Mouse (Mus musculus) adrenal gland, adult 2 months (tissue): Measurements from ENCODE around the gene Baiap3. TPM values are rescaled to one million over a fixed set of nuclear protein-coding genes. Genes with fewer than 3 reads are reported as not detected.

Experiments used
- DNase-seq: peaks from one replicate; pipeline ENCODE4 v3.0.0; 2021
- long read RNA-seq: library from polyadenylated mRNA; stranded (forward); transcript quantifications from one replicate; pipeline ENCODE4 v2.0.0, GENCODE M21; 2021
- polyA plus RNA-seq: library from polyadenylated mRNA; depleted of rRNA; stranded (reverse); fragments of >200 nt; gene quantifications from 2 replicates; pipeline ENCODE4 v1.2.3, GENCODE M21; 2012; rRNA removed
- total RNA-seq, 2 experiments: library from RNA; stranded (reverse); gene quantifications; 2 replicates each; pipeline ENCODE4 v1.2.3; 2021

Baiap3 gene
- total RNA-seq (10 to 100 TPM in 1 of 2 experiments, 1 to 10 TPM in 1; 9.7 to 10.1 TPM), polyA plus RNA-seq (84.6 and 90.0 TPM in 2 replicates)
- long read RNA-seq, full-length matches to known transcripts, result 3 of 6 reads
- long read RNA-seq, partial matches to known transcripts, result 0 of 6 reads
- long read RNA-seq, other reads (novel, unspliced or antisense), result 3 of 6 reads

DNA sequence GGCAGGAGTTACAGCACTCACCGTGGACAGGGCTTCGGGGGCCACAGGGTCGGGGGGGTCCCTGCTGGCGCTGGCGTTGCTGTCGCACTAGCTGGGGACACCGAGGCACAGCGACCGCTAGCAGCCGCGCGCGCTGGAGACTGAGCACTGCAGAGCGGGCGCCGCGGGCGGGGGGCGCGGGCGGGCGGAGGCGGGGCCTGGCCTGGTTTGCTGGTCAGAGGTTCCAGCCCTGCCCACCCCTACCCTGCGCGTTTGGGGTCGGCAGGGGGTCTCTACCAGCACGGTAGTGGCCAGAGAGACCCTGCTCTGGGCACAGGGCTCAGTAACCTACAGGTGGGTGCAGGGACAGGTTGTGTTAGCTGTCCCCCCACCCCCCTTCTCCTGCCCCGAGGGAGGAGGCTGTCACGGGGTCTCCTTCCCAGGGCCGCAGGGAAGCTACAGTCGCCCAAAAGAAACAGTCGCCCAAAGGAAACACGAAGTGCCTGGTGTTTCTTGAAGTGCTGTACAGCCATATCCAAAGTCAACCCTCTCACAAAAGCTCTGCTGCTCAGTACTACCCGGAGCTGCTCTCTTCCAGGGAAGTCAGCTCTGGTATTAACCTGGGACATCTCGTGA is at the start of gene Baiap3:
TSS of gene Baiap3 (minus strand) at position 225 of the 615 bp plus-strand sequence.
- DNase-seq, result no peak

DNA sequence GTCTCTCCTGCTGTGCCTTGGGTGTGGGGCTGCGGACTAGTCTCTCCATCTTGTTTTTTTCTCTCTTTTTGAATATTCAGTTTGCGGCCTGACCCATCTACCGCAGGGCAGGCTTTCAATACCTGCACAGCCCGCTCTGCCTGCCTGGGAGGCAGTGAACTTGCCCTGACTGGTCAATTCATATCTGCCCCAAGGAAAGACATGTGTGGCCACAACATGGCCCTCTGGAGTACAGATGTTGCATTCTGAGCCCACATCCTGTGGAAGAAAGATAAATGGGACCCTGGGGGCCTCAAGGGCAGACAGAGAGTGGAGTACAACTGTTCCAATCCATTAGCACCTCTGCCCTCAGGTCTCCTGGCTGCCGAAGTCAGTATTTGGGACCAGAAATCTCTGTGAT is 41.9 kb upstream of the Baiap3 start, which contains the start of gene Prss34:
TSS of gene Prss34 (plus strand) at position 301 of the 400 bp plus-strand sequence.
- no peak for DNase-seq

DNA sequence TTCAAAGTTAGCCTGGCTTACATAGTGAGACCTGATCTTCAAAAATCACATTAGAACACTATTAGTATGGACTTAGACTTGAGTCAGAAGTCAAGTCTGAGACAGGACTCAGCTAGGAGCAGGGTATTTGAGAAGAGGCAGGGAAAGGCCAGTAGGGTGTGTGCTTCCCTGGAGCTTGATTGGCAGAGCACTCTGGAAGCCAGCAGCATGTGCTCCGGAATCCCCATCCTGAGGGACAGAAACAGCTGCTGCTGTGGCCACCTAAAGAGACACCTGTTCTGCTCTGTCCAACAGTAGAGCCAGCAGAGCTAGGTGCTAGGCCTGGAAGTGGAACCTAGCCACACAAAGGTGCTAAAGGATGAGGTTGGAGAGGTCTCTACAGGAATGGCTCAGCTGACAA is 37.9 kb upstream of the Baiap3 start:
- DNase-seq, result no peak

DNA sequence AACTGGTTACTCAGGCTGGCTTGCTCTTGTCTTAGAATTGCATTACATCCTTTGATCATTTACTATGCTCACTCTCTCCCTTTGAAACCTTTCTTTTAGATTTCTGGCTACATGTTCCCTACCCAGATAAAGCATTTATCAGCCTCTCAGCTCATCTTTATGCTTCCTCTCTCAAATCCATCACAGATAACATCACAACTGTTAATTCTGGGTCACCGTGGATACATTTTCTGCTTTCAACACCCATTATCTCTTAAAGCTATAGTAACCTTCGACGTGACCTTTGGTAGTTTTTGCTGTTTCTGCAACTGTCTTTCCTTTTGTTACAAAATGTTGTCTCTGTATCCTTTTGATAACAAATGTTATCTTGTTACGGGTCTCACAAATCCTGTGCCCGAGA is 37.3 kb upstream of the Baiap3 start:
- no peak for DNase-seq

DNA sequence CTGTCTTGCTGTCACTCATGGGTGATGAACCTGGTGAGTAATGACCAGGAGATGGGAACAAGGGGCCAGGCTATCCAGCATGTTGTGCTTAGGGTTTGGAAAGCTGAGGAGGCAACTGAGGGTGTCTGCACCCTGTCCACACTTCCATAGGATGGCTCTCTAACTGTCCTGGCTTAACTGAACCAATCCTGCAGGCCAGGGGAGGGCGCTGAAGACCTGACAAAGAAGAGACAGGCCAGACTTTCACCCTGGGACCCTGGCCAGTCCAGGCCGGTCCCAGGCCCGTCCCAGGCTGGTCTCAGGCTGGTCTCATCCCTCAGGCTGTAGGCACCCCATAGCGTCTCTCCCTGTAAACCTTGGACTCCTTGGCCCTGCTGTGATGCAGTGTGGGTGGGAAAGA is 34.2 kb upstream of the Baiap3 start:
- no peak for DNase-seq

DNA sequence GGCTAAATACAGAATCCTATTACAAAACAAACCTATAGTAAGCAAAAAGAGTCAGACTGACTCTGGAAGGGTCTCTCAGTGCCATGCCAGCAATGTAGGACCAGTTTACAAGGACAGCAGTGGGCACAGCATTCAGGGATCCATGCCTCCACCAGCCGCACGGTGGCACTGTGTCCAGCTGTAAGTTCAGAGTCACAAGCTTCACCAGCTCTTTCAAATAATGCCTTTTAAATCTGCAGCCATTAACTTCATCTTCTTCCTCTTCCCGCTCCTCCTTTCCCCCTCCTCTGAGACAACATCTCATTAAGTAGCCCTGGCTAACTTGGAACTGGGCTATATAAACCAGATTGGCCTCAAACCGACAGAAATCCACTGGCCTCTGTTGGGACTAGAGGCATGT is 32.7 kb upstream of the Baiap3 start:
- peak; percentile 51 for DNase-seq

DNA sequence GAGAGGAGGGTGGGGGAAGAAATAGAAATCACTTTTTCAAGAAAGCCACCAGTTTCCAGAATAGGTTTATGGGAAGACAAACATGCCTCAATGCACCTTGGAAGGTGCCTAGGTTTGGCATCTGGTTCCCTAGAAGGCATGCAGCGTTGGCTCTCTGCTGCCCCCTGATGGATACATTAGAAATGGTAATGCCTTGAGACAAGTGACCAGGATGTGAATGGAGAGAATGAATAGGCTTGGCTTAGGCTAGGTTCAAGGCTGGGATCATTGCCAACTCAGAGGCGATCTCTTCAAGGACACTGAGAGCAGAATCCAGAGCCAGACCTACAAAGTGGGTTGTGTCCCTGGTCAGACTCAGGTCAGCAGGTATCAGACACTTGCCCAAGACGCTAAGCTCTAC is 28.9 kb upstream of the Baiap3 start:
- DNase-seq, result peak; percentile 76

DNA sequence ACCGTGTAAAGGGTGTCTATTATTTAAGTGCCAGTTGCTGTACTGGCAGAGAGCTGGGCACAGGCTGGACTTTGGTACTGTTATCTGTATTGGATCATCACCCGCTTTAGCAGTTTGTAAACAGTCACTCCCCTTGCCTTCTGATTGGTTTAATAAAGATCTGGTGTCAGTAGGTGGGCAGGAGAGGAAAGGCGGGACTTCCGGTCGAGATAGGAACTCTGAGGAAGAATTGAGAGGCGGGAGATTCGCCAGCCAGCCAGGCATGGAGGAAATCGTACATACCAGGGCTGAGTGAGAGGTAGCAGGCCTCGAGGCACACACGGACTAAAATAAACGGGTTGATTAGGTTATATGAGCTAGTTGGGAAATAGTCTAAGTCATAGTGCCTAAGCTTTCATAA is 26.0 kb upstream of the Baiap3 start:
- DNase-seq, result peak; percentile 66

DNA sequence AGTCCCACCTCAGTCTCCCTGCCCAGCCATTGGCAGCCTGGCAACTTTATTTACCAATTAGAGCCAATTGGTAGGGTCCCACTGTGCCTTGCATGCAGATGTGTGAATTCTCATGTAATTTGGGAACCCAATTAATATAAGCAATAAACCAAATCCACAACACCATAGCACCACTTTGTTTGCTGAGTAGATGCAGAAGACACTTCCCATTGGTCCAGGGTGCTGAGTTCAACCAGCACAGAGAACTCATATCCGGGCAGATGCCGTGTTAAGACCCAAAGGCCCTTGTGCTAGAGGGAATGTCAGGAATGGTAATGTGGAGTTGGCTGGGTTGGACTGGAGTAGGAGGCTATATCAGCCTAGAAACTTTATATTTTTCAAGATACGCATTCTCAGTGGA is 19.7 kb upstream of the Baiap3 start:
- DNase-seq, result no peak

DNA sequence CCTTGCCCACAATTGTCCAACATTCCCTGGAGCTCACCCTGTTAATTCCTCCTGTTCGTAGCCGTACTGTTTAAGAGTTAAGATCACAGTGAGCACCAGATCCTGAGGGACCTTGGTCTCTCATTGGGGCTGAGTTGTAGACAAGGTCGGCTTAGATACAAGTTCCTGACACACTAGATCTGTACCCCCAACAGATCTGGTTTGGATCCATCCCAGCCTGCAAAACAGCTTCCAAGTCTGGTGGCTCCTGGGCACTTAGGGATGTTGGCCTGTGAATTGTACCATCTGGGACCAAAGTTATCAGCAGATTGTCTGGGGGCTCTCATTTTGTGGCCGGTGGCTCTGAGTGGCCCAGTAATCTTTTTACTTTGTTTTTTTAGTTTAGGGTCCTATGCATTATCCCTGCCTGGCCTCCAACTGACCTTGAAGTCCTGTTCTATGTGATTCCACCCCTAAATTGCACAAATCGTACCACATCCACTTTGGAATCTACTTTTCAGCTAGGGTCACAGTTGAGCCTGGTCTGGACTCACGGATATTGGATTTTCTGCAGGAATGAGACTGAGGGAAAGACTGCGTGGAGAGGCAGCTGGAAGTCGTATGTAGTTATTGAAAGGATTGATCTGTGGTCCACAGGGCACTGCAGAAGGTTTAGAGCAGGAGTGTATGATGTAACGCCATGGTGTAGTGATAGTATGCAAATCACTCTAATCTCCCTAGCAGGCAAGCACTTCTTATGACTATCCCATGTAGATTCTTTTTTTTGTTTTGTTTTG is 18.6 kb upstream of the Baiap3 start, which contains the start of gene Ube2i:
TSS of gene Ube2i (minus strand) at position 52 of the 776 bp plus-strand sequence.
- no peak for DNase-seq

DNA sequence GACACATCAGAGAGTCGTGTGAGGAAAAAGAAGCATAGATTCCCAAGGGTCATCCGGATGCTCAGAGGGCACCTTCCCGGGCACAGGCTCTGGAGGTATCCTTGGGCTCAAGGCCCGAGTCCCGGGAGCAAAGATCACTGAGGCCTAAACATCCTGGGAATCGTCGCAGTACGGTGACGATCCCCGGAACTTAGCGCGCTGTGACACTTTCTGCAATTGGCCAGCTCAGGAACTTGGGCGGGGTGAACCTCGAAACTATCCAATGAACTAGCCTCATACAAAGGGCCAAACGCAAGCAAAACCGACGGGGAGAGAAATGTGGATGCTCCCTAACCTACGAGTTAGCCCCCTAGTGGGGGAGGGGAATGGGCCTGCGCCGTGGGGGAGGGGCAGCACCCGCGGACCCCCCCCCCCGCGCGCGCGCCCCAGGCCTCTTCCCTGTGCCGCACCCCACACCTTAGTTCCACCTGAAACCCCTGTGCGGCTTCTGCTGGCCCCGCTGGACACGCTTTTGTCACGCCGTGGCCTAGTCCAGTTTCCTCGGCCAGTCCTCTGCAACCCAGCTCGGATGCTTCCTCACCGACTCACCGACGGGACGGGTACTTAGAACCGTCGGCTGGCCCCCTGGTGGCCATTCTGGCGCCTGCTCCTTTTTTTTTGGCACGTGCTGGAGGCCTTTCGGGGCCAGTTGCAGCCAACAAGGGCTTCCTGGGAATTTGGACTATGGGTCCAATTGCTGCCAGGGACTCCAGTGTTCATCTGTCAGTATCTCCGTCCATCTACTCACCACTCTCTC is 17.7 kb upstream of the Baiap3 start:
- peak; percentile 98 for DNase-seq

DNA sequence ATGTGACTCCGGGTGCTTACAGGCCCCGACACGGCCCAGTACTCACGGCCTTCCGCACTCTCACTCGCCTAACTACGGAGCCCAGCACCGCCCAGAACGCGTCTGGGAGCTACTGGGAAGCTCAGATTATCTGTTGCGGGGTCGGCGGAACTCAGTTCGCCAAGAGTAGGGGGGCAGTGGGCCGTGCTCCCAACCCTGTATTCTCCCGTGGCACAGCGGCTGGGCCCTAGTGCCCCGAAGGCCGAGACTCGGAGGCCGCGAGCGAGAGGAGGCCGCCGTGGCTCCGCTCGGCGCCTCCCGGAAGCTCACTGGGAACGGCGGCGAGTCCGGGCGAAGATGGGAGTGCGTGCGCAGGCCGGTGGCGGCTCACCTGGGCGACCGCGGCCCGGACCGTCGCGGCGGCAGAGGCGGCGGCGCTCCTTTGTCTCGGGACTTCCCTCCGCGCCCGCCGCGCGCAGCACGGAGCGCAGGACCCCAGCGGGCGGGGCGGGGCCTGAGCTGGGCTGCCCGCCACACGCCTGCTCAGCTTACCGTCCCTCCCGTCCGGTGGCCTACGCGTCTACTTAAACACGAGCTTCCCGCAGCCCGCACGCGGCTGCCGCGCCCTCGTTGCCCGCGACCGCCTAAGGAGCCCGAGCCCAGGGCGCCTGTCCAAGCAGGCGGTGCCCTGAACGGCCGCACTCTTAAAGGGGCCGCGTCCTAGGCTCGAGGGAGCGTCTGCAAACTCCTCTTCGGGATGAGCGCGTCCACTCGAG is 17.0 kb upstream of the Baiap3 start:
- DNase-seq, result peak; percentile 94

DNA sequence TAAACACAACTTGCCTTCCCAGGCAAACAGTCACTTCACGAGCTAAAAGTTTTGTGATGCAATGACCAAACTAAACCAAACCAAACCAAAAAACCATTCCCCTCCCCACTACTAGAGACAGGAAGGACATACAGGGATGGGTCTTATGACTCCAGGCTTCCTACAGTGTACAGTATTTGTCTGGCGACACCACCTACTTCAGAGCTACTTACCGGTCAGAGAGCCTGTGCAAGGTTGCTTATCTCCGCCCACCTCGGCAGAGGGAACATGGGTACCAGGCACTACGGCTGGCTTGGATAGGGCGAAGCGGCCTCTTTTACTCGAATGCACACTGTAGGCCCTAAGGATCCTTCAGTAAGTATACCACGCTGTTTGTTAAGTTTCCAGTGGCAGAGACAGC is 16.2 kb upstream of the Baiap3 start:
- DNase-seq, result peak; percentile 38

DNA sequence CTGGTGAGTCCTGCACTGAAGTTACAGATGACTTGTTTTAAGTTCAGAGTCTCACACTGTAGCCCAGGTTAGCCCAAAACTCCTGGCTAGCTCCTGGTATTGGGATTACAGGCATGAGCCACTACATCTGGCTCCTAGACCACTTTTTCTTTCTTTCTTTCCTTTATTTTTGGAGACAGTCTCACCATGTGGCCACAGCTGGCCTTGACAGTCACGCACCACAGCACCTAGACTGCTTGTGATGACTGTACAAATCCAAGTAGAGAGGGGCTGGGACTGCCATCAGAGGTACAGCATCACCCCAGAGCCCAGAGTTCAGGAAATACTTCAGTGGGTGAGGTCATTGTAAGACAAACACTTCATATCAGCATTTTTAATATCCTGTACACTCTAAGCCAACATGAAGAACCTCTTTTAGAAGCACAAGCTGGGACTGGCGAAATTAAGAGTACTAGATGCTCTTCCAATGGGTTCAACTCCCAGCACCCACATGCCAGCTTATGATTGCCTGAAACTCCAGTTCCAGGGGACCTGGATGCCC is 14.7 kb upstream of the Baiap3 start:
- no peak for DNase-seq

DNA sequence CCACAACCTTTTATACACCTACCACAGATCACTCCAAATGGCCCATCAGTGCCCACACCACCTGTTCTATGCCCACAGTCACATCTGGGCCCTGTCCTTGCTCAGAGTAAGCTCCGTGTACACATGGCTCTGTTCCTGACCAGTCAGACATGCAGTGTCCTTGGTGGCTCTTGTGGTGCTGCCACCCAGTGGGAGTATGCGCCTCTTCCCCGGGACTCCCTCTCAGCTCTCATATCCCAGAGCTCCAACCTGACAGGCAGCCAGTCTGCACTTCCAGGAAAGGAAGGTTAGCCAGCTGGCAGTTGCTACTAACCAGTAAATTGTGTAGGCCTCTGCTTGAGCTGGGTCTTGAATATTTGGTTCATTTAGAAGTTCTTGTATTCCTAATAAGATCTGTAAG is 8.3 kb upstream of the Baiap3 start:
- peak; percentile 79 for DNase-seq

DNA sequence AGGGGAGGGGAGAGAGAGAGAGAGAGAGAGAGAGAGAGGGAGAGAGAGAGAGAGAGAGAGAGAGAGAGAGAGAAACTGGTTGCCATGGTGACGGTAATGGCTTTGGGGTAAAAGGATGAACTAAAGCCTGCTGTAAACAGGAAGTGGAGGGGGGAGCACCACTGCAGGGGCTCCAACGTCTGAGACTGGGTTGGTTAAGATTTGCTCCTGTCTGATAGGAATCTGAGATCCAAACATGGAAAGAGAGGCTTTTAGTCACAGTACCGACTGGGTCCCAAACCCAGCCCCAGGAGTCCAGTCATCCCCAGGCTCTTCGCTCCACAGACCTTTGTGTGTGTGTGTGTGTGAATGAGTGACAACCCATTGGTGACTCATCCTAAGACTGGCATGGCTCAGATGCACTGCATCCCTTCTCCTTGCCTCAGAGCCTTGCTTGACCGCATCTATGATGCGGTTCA is 1.7 kb upstream of the Baiap3 start:
- no peak for DNase-seq

DNA sequence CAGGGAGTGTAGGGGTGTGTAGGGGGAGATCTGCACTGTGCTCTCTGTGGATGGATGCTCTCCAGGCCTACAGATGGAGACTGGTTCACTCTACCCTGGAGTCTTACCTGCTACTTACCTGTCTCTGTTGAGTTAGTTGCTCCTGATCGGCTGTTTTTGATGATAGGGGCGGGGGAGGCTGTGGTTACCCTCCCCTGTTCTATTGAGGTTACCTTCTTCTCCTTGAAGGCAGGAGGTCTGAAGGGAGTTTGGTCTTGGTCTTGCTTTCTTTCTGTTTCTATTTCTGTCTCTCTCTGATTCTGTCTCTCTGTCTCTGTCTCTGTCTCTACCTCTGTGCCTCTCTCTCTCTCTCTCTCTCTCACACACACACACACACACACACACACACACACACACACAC is 1.1 kb downstream of the Baiap3 start:
- DNase-seq, result no peak

DNA sequence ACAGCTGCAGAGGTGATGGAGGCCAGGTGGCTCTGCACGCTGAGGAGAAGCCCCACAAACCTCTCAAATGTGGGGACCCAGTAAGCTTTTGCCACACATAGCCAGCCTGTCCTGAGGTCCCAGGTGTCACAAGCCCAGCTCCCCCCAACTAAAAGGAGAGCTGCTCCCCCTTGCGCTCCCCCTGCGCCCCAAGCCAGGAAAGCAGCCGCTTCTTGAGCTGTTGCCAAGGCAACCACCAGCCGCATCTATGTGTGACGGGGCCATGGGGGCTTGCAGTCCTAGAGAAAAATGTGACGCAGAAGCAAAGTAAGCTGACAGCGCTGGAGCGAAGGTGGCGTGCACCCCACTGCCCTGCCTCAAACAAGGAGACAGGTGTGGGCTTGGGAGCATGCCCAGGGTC is 2.4 kb downstream of the Baiap3 start:
- no peak for DNase-seq

DNA sequence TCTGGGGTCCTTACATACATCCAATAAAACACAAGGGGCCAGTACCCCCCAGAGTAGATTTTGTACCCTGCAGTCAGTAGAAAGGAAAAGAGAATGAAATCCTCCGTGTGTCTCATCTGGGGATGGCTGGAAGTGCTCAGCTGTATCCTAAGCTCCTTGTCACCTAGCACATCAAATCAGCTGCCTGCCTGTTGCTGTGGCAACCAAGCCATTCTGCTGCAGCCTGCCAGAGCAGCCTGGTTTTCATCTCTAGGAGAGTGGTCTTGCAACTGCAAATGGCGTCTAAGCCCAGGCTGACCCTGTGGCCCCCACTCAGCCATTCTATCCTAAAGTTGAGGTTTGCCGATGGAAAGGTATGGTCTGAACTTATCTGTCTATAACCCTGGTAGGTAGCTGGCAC is 3.5 kb downstream of the Baiap3 start:
- no peak for DNase-seq

DNA sequence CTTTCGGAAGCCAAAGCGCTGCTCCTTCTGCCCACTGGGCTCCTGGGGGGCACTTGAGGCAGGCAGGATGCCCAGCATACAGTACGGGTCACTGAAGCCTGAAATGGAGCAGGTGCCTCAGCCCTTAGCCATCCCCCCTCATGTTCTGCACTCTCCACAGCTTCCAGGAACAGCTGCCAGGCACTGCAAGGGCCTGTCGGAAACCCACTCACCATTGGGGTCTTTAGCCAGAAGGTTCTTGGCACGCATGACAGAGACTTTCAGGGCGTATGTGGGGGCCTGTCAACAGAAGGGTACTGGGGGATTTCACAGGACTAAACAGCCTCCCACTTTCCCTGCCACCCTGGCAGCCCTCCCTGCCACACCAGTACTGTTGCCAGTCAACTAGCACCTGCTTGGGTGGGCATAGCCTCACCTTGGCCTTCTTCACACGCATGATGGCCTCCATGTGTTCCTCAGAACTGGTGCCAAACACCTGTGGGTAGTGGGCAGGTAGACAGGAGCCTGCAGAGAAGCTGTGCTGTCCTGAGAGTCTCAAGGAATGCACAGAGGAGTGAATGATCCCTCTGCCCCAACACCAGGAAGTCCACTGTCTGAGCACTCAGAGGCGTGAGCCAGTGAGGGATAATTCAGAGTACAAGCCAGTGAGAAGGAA is 5.9 kb downstream of the Baiap3 start:
- DNase-seq, result no peak
